Mouse (Mus musculus) small intestine, adult 2 months (tissue): ENCODE data around the gene Npc1l1. TPM values are rescaled to one million over a fixed set of nuclear protein-coding genes. Genes with fewer than 3 reads are reported as not detected.

Experiments
- H3K27ac ChIP-seq: fragments of 200-500 bp; 2 replicates; pipeline ENCODE4 v1.5.1; 2012; ENCODE audit warnings: low read depth, low read length, control low read depth, inconsistent platforms; ENCODE audit not compliant: insufficient read depth
- H3K27me3 ChIP-seq: fragments of 200-500 bp; 2 replicates; pipeline ENCODE4 v1.6.1; 2012; ENCODE audit warnings: mild to moderate bottlenecking, moderate library complexity, low read length, inconsistent platforms; ENCODE audit not compliant: control insufficient read depth, insufficient read depth
- H3K36me3 ChIP-seq: fragments of 200-500 bp; 2 replicates; pipeline ENCODE4 v1.6.1; 2012; ENCODE audit warnings: mild to moderate bottlenecking, low read length, control low read depth, inconsistent platforms; ENCODE audit not compliant: control insufficient read depth, insufficient read depth
- H3K4me1 ChIP-seq: fragments of 200-500 bp; 2 replicates; pipeline ENCODE4 v1.6.1; 2012; ENCODE audit warnings: low read length, inconsistent platforms, mixed read lengths; ENCODE audit not compliant: control insufficient read depth, insufficient read depth, insufficient read length
- H3K4me3 ChIP-seq: fragments of 200-500 bp; 2 replicates; pipeline ENCODE4 v1.5.1; 2012; ENCODE audit warnings: low read depth, mild to moderate bottlenecking, control low read depth, inconsistent platforms, low read length, moderate library complexity
- CTCF ChIP-seq: fragments of 200-500 bp; IDR thresholded peaks from 2 replicates; pipeline ENCODE4 v1.5.1; 2012; ENCODE audit warnings: low read depth, mild to moderate bottlenecking, control low read depth, inconsistent platforms, low read length, moderate library complexity, mixed read lengths; ENCODE audit not compliant: insufficient replicate concordance, insufficient read length; ENCODE audit errors: extremely low read depth
- POLR2A ChIP-seq: fragments of 200-500 bp; IDR thresholded peaks from 2 replicates; pipeline ENCODE4 v1.6.1; 2012; ENCODE audit warnings: low read depth, mild to moderate bottlenecking, control low read depth, inconsistent platforms, low read length, moderate library complexity
- WGBS: fragments of 180-500 bp; shearing (Covaris S2); methylation state at CpG from one replicate; pipeline ENCODE4 v1.1.7; 2018; 5-methylcytosine and 5-hydroxymethylcytosine counted together
- polyA plus RNA-seq: library from polyadenylated mRNA; depleted of rRNA; stranded (reverse); fragments of >200 nt; gene quantifications from 2 replicates; pipeline ENCODE4 v1.2.3, GENCODE M21; 2012; rRNA removed

Gene Npc1l1
- 161 and 819 TPM in 2 replicates for polyA plus RNA-seq

DNA sequence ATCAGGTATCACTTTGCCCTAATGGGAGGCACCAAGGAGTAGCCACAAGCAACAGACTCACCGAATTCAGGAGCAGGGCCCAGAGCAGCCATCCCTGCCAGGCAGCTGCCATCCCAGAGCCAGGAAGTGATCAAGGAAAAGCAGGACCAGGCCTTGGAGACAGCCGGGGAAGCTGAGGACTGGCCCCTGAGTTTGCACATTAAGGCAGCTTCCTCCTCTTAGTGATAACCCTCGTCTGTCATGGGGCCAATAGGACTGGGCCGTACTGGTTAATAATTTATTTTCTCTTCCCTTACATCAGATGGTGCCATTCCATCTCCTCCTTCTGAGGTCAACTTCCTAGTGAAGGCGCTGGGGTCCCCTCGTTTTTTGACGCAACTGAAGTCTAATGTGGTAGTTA lies at the start of gene Npc1l1:
TSS of gene Npc1l1 (minus strand) at position 132 of the 400 bp plus-strand sequence.
- TF ChIP-seq CTCF: no peak
- peak; percentile 94 for TF ChIP-seq POLR2A
- Histone ChIP-seq H3K36me3 (peaks cover 43% of the 10 kb centered on the region), H3K27ac (peak within 1 kb of the TSS; percentile 99), H3K27me3 (no peaks in the 10 kb centered on the region), H3K4me3 (peak within 1 kb of the TSS; percentile 78), H3K4me1 (peaks cover 14% of the 10 kb centered on the region; the same call in 1 of the 2 replicates)
- WGBS: 28% methylated on average over 7 of the region's 7 CpGs

DNA sequence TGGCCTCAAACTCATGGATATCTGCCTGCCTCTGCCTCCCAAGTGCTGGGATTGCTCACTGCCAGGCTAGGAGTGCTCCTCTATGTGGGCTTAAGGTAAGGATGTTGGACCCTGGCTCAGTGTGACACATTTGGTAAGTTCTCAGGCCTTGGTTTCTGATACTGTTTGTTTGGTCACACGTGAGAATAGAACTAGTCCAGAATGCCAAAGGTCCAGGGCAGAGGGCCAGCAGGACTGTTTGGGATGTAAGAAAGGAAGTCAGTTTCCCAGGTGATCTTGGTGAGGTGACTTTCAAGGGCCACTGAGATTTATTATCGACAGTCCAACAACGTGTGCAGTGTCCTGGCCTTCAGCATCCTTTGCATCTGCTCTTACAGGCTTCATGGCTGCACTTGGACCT lies 46.5 kb upstream of the Npc1l1 start:
- Histone ChIP-seq H3K4me3 (no peak overlapping the region), H3K27ac (no peak overlapping the region), H3K27me3 (no peaks in the 10 kb centered on the region), H3K4me1 (peaks cover 4% of the 10 kb centered on the region; the same call in 1 of the 2 replicates), H3K36me3 (peaks cover 5% of the 10 kb centered on the region)
- TF ChIP-seq POLR2A (no peak), CTCF (no peak)
- 68% methylated on average over 3 of the region's 3 CpGs for WGBS

DNA sequence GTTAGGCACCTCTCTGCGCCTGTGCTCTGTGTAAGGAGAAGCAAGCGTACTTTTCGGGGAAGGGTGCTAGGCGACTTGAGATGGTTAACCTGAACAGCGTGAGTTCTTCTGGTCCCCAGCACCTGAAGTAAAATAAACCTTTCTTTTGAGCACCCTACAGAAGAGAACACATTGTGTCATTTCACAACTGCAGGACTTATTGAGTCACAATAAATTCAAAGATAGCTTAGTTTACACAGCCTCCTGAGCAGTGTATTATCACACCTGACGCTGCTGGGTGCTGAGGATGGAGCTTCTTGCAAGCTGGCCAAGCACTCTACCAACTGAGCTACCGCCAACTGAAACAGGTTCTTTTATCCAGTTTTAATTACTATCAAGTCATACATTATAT lies 45.1 kb upstream of the Npc1l1 start:
- H3K27me3 ChIP-seq: no peaks in the 10 kb centered on the region
- H3K4me1 ChIP-seq: peaks cover 4% of the 10 kb centered on the region; the same call in 1 of the 2 replicates
- TF ChIP-seq CTCF (no peak), POLR2A (no peak)
- peak overlapping the region; percentile 28; the same call in 1 of the 2 replicates for H3K27ac ChIP-seq
- 22% methylated on average over 7 of the region's 7 CpGs for WGBS
- H3K4me3 ChIP-seq: peak overlapping the region; percentile 69
- peaks cover 14% of the 10 kb centered on the region for H3K36me3 ChIP-seq

DNA sequence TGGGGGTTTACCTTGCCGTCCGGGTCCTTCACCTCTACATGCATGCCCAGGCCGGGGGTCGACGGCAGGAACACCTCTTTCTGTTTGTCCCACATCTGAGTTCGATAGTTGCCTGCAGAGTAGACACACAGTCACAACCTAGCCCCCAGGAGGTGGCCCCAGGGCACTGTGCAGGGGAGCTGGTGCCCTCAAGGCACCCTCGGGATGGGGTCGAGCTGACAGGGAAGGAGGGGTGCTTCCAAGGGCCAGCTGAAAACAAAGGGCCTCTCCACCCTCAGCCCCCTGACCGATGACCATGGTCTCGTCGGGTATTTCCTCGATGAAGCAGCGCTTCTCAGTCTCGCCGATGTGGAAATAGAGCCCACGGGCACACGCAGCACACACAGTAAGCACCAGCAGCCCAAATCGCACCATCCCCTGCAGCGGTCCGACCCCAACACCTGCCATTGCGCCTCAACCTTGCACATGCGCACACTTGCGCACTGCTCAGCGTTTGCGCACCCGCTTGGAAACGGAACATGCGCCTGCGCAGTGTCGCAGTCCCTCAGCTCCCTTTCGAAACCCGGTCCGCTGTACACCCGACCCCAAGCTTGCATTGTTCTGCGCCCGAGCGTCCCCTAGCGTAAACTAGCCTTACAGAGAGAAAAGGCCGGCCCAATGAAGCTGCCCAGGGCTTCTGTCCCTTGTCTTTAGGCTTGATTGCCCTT lies 44.6 kb upstream of the Npc1l1 start, which contains the start of gene Tmed4:
TSS of gene Tmed4 (minus strand) at position 484 of the 707 bp plus-strand sequence.
- Histone ChIP-seq H3K27ac (peak within 1 kb of the TSS; percentile 84), H3K27me3 (no peaks in the 10 kb centered on the region), H3K4me3 (peak within 1 kb of the TSS; percentile 69), H3K36me3 (peaks cover 14% of the 10 kb centered on the region), H3K4me1 (peaks cover 4% of the 10 kb centered on the region; the same call in 1 of the 2 replicates)
- peak; percentile 89 for TF ChIP-seq POLR2A
- TF ChIP-seq CTCF: peak; percentile 64; the same call in 1 of the 2 replicates
- under 1% methylated on average over 39 of the region's 39 CpGs for WGBS

DNA sequence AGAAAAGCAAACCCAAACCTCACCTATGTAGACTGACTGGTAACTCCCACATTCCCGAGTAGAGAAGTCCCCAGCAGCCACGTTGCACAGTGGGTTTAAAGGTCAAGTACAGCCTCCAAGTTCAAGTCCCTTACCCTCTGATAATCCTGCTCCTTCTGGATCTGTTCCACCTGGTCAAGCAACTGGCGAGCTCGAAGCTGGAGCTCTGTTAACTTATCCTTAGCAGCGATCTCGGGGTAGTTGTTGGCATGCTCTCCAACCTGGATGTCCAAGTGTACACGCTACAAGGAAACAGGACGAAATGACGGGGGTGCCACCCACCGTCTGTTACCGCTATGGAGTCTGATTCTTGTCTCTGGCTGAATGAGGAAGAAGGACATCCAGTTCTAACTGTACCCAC lies 43.7 kb upstream of the Npc1l1 start:
- peak overlapping the region; percentile 84 for H3K27ac ChIP-seq
- H3K36me3 ChIP-seq: peaks cover 14% of the 10 kb centered on the region
- peaks cover 4% of the 10 kb centered on the region; the same call in 1 of the 2 replicates for H3K4me1 ChIP-seq
- peak overlapping the region; percentile 69 for H3K4me3 ChIP-seq
- no peak for TF ChIP-seq CTCF
- peak; percentile 32; the same call in 1 of the 2 replicates for TF ChIP-seq POLR2A
- no peaks in the 10 kb centered on the region for H3K27me3 ChIP-seq
- 10% methylated on average over 11 of the region's 11 CpGs for WGBS

DNA sequence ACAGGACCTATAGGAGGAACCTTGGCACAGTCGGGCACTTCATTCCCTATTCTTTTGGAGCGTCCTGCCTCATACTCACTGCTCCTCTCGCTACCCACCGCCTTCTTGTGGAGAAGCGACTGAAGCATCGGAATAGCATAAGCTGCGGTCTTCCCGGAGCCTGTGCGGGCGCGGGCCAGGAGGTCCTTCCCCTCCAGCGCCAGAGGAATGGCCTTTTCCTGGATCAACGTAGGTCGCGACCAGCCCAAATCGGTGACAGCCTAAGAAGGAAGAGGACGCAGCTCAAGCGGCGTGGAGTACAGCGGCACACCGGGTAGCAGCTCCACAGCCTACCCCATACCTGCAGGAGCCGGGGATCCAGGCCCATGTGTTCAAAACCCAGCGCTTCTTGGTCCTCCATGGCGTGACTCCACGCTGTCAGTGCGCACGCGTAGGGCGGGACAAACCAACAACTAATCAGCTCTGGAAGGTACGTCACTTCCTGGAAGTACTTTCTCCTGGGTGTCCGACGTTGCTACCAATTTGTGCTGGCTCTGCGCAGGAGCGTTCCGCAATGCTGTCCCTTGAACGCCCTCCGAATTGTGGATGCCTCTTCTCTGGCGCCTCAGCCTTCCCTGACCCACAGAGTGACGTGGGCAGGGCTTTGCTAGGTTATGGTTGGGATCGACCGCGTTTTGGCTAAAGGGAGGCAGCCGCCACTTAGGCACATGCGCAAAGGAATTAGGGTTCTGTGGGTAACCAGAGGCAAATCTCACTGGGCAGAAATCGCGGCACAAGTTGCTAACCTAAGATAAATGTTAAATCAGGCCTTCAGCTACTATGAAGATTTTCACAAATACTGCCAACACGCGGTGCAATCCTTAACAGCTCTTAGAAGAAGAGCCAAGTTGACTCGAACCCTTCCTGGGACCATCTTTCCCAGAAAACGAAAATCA lies 37.6 kb upstream of the Npc1l1 start, which contains the start of gene Ddx56:
TSS of gene Ddx56 (minus strand) at position 453 of the 935 bp plus-strand sequence.
- Histone ChIP-seq H3K4me3 (peak within 1 kb of the TSS; percentile 74), H3K27me3 (no peaks in the 10 kb centered on the region), H3K4me1 (peaks cover 4% of the 10 kb centered on the region), H3K36me3 (peaks cover 44% of the 10 kb centered on the region), H3K27ac (peak within 1 kb of the TSS; percentile 89)
- 1% methylated on average over 50 of the region's 50 CpGs for WGBS
- TF ChIP-seq CTCF (no peak), POLR2A (peak; percentile 91)

DNA sequence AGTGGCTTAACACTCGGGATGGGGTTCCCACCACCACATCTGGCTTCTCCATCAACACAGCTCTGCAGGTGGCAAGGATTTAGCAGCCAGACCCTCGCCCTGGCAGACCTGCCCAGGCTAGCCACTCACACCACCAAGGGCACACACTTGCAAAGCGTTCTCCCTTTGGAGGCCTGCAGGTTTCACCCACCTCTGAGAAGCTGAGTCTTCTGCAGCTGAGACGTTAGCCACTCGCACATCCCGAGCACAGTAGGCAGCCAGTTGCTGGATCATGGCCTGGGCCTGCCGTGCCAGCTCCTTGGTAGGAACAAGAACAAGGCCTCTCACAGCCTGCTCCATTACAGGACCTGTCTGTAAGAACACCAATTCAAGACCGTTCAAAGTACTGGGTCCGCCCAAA lies 36.7 kb upstream of the Npc1l1 start:
- peak overlapping the region; percentile 74 for H3K4me3 ChIP-seq
- H3K36me3 ChIP-seq: peaks cover 43% of the 10 kb centered on the region
- WGBS: 50% methylated on average over 9 of the region's 9 CpGs
- H3K4me1 ChIP-seq: peaks cover 4% of the 10 kb centered on the region
- TF ChIP-seq CTCF (no peak), POLR2A (no peak)
- no peaks in the 10 kb centered on the region for H3K27me3 ChIP-seq
- H3K27ac ChIP-seq: no peak overlapping the region
